Mouse (Mus musculus) cerebellum, adult 8-10 months (tissue): ENCODE measurements at regions not wholly inside any gene's neighbourhood (a gene's known extent, or its start where the extent isn't known, plus 50 kb on each side); places are given as distances from the start of the nearest gene placed in this dataset.

Source experiments
- DNase-seq: peaks from one replicate; pipeline ENCODE4 v3.0.0; 2022

DNA sequence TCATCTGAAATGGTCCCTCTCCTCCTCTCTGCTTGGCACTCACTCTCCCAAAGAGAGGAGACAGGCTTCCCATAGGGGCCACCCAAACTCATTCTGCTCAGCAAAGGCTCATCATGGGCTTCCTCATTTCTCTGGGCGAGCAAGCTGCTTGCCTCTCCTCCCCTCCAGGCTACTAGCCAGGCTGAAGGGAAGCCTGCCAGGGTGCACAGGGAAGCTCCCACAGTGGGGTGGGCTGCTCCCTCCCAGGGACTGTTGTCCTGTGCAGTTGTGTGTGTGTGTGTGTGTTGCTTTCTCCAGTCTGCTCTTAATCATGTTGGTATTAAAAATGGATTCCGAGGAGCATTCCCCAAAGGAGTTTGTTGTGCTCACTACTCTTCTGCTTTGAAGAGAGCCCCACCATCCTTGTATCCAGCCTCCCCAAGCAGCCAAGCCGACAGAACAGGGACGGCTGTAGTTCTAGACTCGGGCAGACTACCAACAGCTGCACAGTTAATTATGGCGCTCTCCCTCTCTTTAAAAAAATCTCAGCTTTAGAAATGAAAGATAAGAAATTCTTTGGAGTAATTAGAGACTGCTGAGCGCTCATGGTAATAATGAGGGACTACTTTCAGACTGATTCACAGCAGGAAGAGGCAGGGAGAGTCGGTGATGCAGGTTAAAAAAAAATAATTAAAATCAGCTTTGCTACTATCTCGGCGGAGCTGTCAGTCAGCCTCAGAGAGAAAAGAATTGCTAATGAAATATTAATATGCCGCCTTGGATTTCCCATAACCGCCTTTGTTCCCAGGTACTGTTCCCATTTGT, 417.0 kb downstream of the Cmpk2 start:
- no peak for DNase-seq

DNA sequence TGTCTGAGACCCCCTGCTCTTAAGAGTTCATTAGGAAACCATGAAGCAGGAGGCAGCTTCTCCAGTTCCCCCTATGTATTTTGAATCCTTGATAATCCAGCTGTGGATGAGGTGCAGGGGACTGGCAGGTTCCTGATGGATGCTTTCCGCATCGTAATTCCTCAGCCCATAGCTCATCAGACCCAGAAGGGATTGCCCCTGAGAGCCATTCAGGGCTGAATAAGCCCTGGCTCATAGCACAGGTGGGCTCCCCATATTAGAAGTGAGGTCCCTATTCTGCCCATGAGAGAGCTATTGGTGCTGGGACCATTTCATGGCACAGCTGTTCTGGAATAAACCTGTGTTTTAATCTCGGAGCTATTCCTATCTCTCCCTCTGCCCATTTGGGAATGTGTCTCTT, 416.1 kb downstream of the Cmpk2 start:
- DNase-seq, result no peak

DNA sequence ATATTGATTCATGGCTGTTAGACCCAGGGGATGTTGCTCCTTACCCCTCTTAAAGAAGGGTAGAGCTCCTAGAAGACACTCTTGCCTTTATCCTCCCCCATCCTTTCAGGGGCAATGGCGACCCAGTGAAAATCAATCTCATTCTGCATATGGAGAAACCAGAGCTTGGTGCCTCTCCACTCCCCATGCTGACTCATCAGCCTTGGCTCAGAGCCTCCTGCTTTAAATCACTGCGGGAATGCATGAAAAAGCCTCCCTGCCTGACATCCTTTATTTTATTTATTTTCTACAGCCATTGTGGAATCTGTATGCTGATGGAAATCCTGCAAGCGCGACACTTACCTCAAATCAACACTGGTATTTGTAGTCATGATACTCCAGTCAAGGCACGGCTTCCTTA, 415.2 kb downstream of the Cmpk2 start:
- DNase-seq, result no peak

DNA sequence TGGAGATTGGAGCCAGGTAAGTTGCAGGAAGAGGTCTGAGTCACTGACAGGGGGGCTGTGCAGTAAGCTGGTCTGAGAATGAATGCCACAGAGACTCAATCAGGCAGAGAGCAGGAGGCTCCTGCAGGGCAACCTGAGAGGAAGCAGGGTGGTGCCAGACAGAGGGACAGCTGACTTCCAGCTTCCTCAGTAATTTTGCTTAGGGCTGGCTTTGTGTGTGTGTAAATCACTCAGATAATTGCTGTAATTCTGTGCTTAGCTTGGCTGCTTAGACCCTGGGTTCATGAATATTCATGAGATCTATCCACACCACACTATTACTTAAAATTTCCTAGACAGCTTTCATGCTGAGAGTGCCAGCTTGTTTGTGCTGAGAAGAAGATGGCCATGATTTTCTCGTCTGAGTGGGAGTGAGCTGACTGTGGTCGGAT, 408.7 kb downstream of the Cmpk2 start:
- no peak for DNase-seq

DNA sequence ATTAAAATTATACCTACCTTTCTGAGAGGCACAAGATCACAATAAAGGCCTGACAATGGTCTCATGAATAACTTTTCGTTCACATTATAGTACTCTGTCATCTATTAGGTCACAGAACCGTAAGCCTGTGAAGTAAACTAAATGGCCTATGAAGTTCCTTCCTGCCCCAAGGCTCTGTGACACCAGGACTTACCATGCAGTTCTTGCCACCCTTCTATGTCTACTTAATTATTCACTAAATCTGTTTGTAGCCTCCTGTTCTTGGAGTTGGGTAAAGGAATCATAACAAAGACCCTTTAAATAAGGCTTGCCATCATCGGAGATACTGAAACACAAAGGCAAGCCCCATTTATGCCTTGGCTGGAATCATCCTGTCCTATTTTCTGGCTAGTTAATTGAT, 408.3 kb downstream of the Cmpk2 start:
- no peak for DNase-seq

DNA sequence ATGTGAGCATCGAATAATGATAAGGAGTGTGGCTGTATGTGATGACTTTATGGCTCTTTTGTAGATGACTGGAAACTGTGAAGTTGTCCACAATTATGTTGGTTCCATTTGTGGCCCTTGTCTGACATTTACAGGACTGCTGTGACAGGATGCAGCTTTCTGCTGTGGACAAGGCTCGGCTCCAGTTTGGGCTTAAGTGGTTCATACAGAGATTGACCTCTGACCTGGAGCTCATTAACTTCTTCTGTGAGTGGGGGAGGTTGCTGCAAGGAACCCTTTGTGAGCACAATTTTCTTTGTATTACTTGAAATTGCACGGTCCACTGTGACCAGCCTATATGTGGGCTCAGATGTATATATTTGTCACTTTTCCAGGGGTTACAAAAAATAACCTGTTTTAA, 403.5 kb downstream of the Cmpk2 start:
- DNase-seq, result no peak

DNA sequence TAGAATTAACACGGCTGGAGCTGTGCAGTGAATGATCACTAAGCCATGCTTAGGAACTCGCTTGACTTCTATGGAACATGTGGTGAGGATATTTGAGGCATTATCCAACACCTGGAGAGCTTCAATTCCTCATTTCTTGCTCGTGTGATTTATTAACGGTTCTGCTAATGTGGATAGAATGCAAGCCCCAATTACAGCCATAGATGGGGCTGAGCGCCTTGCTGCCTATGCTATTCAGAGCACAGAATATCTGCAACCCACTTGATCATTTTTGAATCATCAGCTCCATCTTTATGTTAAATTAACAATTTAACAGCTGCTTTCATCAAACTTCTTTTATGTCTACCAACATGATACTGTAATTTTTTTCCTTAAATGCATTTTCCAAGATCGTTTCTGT, 398.7 kb downstream of the Cmpk2 start:
- DNase-seq, result no peak

DNA sequence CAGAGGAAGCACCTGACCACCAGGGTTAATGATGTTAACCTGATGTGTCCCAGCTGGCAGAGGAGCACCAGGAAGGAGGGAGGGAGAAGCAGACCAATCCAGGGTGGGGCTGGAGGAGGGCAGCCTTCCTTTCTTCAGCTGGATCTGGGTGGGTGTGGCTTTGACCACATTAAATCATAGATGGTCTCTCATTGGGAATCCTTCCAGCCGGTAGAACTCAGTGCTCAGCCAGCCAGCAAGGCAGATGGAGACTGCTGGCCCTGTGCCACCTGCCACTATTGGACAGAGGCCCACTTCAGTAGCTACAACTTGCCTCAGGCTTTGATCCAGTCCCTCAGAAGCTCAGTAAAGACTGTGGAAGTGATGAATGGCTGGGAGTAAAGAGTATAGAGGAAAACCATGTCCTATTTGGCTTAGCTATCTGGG, 386.1 kb downstream of the Cmpk2 start:
- peak; percentile 41 for DNase-seq

DNA sequence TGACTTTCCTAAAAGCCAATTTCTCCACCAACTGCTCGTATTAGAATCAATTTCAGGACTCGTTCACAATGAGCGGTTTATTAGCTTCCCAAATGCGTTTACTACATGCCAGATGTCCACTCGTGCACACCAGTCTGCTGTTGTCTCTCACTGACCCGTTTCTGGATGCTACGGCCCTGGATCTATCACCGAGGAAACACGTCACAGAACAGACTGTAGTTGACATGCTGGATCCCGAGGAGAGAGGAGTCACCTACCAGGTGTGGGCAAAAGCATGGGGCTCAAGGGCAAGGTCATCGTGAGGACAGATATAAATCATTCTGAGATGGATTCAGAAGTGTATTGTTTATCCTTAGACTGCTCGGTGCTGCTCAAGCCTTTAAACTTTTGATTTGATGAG, 375.9 kb downstream of the Cmpk2 start:
- no peak for DNase-seq

DNA sequence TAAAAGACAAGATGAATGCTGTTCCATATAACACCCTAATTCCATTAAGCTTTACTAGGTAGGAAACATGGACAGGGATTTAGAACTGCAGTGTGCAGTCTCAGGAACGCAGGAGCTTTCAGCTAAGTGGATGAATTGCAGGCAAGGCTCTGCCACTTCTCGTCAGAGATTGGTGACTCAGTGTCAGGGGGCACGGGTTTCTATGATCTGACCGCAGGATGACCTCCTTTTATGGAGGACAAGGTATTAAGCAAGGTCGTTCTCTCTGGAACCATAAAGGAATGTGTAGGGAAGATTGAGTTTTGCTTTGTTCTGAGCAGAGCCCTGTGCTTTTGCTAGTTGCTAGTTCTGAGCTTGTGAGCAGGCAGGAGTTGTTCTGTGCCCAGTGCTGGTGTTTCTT, 373.7 kb downstream of the Cmpk2 start:
- no peak for DNase-seq

DNA sequence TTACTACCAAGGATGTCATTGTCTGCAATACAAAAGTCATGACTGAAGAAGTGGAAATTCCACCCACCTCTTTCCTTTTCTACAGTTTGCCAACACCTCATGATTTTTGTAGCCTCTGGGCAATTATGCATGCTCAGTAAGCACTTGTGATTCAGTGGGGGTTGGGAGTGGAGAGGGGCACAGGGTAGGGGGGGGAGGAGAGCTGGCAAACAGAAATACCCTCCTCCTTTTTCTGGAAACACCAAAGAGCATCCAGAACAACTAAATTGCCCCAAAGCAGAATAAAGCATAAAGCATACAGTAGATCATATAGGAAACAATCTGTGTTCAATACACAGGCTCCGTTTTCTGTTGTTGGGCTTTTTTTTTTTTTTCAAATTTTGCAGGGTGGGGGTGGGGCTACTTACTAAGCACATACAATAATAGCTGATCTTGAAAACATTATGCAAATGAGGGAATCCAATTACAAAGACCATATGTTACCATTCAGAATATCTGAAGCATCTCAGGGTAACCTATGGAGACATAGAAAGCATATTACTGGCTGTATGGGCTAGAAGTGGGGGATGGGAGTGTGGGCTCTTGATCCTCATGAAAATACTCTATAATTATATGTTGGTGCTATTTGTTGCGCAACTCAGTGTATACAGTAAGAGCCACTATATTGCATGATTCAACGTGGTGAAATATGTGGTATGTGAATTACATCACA, 352.4 kb downstream of the Cmpk2 start:
- DNase-seq, result no peak

DNA sequence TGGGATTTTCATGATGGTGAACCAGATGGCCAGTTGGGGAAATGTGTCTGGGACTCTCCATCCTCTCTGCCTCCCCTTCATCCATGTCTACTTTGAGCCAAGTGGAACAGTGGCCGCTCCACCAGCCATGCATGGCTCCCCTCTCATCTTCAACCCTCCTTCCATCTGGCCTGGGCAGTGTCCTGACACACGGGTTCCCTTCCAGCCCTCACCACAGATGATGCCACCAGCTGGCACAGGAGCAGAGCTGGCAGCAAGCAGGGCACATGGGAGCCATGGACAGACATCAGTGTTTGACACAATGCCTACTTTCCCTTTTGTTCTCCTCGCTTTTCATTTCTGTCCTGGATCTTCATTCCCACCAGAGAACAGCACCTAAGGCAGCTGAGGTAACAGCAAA, 348.9 kb downstream of the Cmpk2 start:
- DNase-seq, result peak; percentile 7

DNA sequence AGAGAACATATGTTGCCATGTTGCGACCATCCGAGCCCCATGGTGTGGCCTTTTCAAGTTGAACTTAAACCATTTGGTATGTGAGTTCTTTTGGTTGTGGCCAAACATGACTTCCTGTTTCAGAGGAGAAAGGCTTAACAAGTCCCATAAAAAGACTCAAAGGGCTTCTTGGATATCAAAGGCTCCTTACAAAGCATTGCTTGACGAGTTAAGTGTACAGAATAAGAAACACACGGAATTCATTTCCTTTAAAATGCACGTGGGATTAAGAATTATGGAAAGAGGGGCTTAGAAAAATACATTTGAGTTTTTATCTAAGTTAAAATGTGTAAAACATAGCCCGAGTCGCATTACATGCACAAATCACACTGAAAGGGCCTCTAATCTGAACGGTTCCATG, 346.8 kb downstream of the Cmpk2 start:
- DNase-seq, result no peak

DNA sequence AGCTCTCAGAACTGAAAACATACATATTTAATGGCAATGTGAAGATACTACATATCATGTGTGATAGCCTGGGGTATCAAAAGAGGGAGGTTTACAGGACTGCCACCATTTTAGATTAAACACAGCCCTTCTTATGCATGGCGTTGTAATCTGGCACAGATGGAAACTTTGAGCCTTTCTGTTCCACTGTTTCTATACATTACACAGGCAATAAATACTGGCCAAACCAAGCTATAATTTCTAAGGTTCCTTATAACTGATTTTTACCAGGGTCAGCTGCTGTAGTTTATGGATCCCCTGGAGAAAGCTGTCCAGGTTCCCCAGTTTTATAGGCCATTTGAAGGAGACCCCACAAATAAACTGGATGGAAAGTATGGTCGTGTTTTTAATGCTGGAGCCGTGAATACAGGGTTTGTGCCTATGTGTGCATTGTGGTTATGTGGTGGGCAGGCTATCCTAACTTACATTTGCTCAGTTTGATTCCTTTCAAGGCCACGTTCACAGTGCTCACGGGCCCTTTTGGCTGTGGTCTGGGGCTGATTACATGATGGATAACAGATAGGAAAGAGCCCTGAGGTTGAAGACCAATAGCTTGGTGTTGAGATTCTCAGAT, 341.7 kb downstream of the Cmpk2 start:
- DNase-seq, result no peak

DNA sequence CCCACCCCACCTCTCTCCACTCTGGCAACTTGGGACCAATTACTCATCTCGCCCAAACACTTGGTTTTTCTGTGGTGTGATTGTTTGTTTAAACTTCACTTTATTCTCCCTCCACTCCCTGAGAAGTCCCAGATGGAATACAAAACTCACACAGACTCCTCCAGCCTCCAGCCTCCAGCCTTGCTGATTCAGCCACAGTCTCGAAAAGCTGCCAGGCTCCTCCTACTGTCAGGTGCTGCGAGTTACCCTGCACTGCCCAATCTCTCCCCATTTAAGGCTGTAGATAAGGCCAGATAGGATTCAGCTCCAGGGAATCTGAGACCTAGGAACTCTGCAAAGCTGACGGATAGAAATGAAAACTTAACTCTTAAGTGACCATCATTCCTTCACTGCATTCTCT, 340.7 kb downstream of the Cmpk2 start:
- DNase-seq, result no peak

DNA sequence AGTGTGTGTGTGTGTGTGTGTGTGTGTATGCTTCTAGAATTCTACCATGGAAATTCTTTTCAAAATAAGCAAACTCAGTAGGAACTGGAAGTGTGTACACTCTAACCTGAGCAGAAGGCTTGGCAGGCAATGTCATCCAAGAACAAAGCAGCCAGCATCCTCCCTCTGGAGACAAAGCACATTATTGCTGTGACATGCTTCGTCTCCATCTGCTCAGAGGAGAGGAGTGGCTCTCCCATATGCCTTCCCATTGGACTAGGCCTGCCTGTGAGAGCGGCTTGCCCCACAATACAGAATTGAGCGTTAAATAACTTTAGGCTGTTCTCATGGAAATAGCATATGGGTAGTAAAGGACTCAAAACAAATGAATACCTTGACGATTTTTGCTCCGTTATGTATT, 333.5 kb downstream of the Cmpk2 start:
- peak; percentile 16 for DNase-seq

DNA sequence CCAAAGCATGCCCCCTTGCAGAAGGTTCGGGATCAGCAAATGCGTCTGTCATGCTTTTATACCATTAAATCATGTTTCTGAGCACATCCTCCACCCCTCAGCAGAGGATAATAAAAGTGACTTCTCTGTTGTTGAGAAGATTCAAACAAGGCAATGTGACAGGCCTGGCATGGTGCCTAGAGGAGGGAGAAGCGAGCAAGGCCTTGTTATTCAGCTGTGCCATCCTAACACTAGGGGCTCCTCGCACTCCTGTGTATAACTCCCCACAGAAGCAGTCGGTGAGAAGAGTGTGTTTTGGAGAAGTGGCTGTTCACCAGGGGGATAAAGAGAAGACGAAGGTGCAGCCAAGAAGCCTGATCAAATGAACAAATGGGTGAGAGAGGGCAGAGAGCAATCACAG, 330.3 kb downstream of the Cmpk2 start:
- no peak for DNase-seq

DNA sequence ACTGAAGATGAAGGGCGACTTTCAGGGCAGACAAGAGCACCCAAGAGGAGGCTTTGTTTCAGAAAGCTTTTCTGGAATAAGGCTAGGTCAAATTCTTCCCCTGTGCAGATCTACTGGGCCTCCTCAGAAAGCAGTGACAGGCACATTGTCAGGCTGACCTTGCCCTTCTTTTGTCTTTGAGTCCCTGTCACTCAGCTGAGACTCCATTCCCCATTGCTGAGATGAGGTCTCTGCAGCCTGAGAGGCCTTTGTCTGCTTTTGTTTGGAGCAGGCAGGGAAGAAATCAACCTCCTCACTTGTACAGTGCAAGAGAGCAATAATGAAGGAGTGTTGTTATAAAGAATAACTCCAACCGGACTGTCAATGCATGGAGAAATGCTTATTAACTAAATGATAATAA, 327.4 kb downstream of the Cmpk2 start:
- DNase-seq, result no peak

DNA sequence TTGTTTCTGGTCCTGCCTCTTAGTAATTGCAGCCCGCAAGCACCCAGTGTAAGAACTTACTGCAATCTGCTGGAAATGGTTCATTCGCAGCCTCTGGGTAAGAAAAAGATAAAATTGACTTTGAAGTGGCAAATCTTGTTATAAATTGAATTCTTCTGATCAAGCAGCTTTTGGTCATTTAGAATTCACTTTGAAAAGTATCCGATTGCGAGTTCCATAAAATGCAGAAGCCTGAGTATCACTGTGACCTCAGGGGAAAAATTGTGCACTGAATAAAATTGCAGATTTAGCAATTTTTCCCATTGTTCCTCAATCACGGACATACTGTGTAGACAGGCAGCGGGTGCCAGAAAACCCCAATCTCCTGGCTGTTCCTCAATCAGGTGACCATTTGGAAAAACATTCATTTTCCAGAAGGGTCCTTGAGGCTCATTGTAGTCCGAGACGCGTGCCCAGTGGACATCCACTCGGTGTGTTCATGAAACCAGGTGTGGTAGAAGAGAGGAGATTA, 320.4 kb downstream of the Cmpk2 start:
- no peak for DNase-seq

DNA sequence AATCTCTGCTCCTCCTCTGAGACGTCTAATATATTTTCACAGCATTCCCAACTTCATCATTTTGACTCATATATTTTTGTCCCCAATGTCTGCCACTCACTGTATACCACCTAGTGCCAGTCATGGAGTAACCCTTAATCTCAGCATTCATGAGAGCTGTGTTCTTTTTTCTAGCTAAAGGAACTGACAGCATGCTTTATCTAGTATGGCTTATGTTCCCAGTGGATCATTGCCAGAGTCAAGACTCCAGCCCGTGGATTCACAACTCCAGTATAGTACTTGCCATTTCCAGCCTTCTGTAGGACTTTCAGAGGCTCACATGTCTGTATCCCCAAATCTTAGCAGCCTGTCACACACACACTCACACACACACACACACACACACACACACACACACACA, 316.5 kb downstream of the Cmpk2 start:
- no peak for DNase-seq

DNA sequence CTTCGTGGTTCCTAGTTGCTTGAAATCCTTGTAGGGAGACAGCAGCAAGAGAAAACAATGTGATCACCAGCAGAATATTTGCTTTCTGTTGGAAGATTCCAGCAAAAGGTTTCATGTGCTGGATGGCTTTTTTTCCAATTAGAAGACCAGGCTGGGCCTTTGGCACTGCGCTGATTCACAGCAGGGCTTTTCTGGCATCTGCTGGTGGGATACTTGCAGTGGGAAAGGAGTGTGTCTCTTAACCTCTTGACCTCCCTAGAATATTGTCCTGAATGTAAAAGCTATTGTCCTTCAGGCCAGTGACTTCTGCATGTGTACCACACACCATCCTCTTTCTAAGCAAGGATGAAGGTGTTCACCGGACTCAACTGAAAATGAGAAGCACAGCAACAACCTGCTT, 315.4 kb downstream of the Cmpk2 start:
- DNase-seq, result no peak

DNA sequence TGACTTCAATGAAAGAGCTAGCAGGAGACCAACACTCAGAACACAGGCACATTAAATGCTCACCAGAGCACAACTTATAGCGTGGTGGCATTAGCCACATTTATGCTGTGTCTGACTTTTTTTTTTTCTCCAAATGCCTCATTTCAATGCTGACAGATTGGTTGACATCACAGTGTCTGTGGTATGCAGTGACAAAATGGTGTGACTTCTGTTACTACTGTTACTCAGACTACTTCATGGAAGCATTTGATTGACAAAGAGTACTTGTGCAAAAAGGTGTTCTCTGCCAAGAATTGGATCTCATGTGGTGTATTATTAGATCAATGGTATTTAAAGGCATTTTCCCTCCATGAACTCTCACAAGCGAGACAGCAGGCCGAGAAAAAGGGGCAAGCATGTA, 314.8 kb downstream of the Cmpk2 start:
- no peak for DNase-seq

DNA sequence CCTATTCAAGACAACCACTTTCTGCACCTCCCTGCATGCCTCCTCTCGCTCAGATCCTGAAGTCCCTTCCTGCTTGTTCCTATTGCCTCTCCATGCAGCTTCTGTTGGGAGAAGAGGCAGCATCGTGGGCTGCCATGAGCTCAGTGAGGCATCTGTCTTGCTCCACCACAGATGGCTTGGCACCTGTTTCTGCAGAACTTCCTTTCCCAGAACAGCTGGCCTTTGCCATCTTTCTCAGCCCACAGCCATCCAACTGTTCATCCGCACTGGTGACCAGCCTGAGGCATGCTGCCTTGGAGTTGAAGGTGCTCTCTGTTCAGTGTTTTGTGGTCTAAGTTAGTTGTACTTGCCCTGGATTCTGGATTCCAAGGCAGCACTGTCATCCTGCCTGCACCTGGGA, 312.5 kb downstream of the Cmpk2 start:
- no peak for DNase-seq

DNA sequence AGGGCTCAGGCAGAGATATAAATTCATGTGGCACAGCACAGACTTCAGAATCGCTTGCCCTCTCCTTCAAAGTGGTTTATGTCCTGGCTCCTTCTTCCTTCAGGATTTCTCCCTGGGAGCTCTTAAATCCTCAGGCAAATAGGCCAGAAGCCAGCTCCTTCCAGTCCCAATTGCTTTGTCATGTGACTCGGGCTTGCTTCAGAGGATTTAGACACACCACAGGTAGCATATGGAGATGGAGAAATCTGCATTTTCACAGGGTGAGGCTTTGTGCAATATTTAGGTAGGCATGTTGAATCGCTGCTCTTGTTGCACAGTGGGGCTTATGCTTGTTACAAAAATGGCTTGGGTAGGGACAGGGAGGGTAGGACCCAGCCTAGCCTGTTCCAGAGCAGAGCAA, 309.8 kb downstream of the Cmpk2 start:
- no peak for DNase-seq
